ENCODE assay signal across 24 mouse cellular contexts in genomic region chr9:110825832-110826231, GRCm38 (mm10). TPM values are rescaled to one million over a fixed set of nuclear protein-coding genes. Genes with fewer than 3 reads are reported as not detected.
DNase-seq lines count a peak whose midpoint lies in the region; ATAC-seq and TF ChIP-seq lines count a peak whose summit lies in the region.
"Had no signal": no experiment of that assay in that cellular context is flagged by ENCODE, and none has a peak within 500 bp of the region (broad histone marks: within the 10 kb centered on the region; RNA-seq: fewer than 3 reads in every experiment).

No protein-coding gene starts in this region.

- peak overlapping the region; percentile 30; the same call in 1 of the 2 replicates for H3K4me3 ChIP-seq in bone marrow macrophage, adult 2 months (ENCODE audit: insufficient read depth, low read length)
- H3K4me3 ChIP-seq: heart, embryonic 15.5 days; limb, embryonic 15.5 days; liver, embryonic 15.5 days; neural tube, embryonic 13.5 days had no signal

- DNase-seq in CD4-positive, CD25-positive, alpha-beta regulatory T cell, adult 2 months (ENCODE audit: low read depth, low spot score) = peak; percentile 35
- peak; percentile 48 for DNase-seq in thymus, postnatal 0 days (ENCODE audit: low spot score)
- DNase-seq in thymus, postnatal 10 days (ENCODE audit: low spot score in 2 of 2) = no peak
- peak; percentile 74 for DNase-seq in naive thymus-derived CD4-positive, alpha-beta T cell, adult 2 months (ENCODE audit: low read depth)
- DNase-seq in cerebellum, adult 18-20 months = no peak
- no peak for DNase-seq in frontal cortex, adult 2 months (ENCODE audit: extremely low spot score in 1 of 2, low spot score in 1 of 2)
- DNase-seq: adrenal gland, postnatal 25 days; cerebellum, adult 11-12 months; cerebellum, postnatal 25 days; gastrocnemius, postnatal 25 days; kidney, adult 9 months; kidney, postnatal 25 days; right cerebral cortex, postnatal 25 days had no signal

- H3K27ac ChIP-seq in bone marrow macrophage, adult 2 months (ENCODE audit: insufficient read depth, low read depth, low read length) = peak overlapping the region; percentile 69
- H3K27ac ChIP-seq: heart, embryonic 15.5 days; limb, embryonic 15.5 days; liver, embryonic 15.5 days; neural tube, embryonic 13.5 days; stomach, postnatal 0 days had no signal

- TF ChIP-seq CTCF in bone marrow macrophage, adult 2 months (IDR thresholded peaks at IDR 0.05; ENCODE audit: low read depth, low read length) = no peak

- H3K4me1 ChIP-seq in bone marrow macrophage, adult 2 months (ENCODE audit: control insufficient read depth, insufficient read depth, low read length) = peaks cover 7% of the 10 kb centered on the region
- H3K4me1 ChIP-seq: heart, embryonic 15.5 days; limb, embryonic 15.5 days; liver, embryonic 15.5 days; neural tube, embryonic 13.5 days had no signal

- TF ChIP-seq POLR2A in bone marrow macrophage, adult 2 months (IDR thresholded peaks at IDR 0.05; ENCODE audit: borderline replicate concordance, low read depth, low read length) = no peak

- ATAC-seq in CD4-positive, CD25-positive, alpha-beta regulatory T cell, adult 4 months = no peak
- ATAC-seq: forebrain, embryonic 14.5 days had no signal

RNA-seq across cellular contexts. Expression of gene Prss43, which starts 0.7 kb away (rescaled TPM):
- not detected for polyA plus RNA-seq in CD4-positive, CD25-positive, alpha-beta regulatory T cell, adult 4 months (2017; shearing (Covaris generic))
- not detected in 2 replicates for polyA plus RNA-seq in thymus, postnatal 0 days (2015; fragmentation: Nextera tagmentation; extraction: Ambion mirVana)
- not detected in 2 replicates for polyA plus RNA-seq in bone marrow macrophage, adult 2 months (2012; ENCODE audit: insufficient read depth, insufficient read length, missing spikeins)
- polyA plus RNA-seq in frontal cortex, adult 2 months (2012; rRNA removed) = 0.06 and 0.15 TPM in 2 replicates
- polyA plus RNA-seq: forebrain, embryonic 14.5 days; heart, embryonic 15.5 days; hindbrain, embryonic 11.5 days; intestine, embryonic 14.5 days; limb, embryonic 15.5 days; liver, embryonic 15.5 days; midbrain, embryonic 11.5 days; neural tube, embryonic 13.5 days; stomach, postnatal 0 days had no signal

RNA-seq across cellular contexts. Expression of gene Prss45, which starts 8.6 kb away (rescaled TPM):
- not detected for polyA plus RNA-seq in CD4-positive, CD25-positive, alpha-beta regulatory T cell, adult 4 months (2017; shearing (Covaris generic))
- not detected in 2 replicates for polyA plus RNA-seq in thymus, postnatal 0 days (2015; fragmentation: Nextera tagmentation; extraction: Ambion mirVana)
- not detected in 2 replicates for polyA plus RNA-seq in bone marrow macrophage, adult 2 months (2012; ENCODE audit: insufficient read depth, insufficient read length, missing spikeins)
- 0.42 and 0.54 TPM in 2 replicates for polyA plus RNA-seq in frontal cortex, adult 2 months (2012; rRNA removed)
- polyA plus RNA-seq: heart, embryonic 15.5 days; hindbrain, embryonic 11.5 days; intestine, embryonic 14.5 days; limb, embryonic 15.5 days; liver, embryonic 15.5 days; midbrain, embryonic 11.5 days; neural tube, embryonic 13.5 days; stomach, postnatal 0 days had no signal

RNA-seq across cellular contexts. Expression of gene Prss44, which starts 12.0 kb away (rescaled TPM):
- not detected for polyA plus RNA-seq in CD4-positive, CD25-positive, alpha-beta regulatory T cell, adult 4 months (2017; shearing (Covaris generic))
- polyA plus RNA-seq in thymus, postnatal 0 days (2015; fragmentation: Nextera tagmentation; extraction: Ambion mirVana) = 0.14 TPM in 1 of 2 replicates, not detected in the other
- not detected in 2 replicates for polyA plus RNA-seq in bone marrow macrophage, adult 2 months (2012; ENCODE audit: insufficient read depth, insufficient read length, missing spikeins)
- not detected in 2 replicates for polyA plus RNA-seq in frontal cortex, adult 2 months (2012; rRNA removed)
- polyA plus RNA-seq: forebrain, embryonic 14.5 days; heart, embryonic 15.5 days; hindbrain, embryonic 11.5 days; intestine, embryonic 14.5 days; limb, embryonic 15.5 days; liver, embryonic 15.5 days; midbrain, embryonic 11.5 days; neural tube, embryonic 13.5 days; stomach, postnatal 0 days had no signal

RNA-seq across cellular contexts. Expression of gene Prss46, which starts 18.5 kb away (rescaled TPM):
- polyA plus RNA-seq in CD4-positive, CD25-positive, alpha-beta regulatory T cell, adult 4 months (2017; shearing (Covaris generic)) = not detected
- polyA plus RNA-seq in thymus, postnatal 0 days (2015; fragmentation: Nextera tagmentation; extraction: Ambion mirVana) = not detected in 2 replicates
- polyA plus RNA-seq in bone marrow macrophage, adult 2 months (2012; ENCODE audit: insufficient read depth, insufficient read length, missing spikeins) = not detected in 2 replicates
- polyA plus RNA-seq in frontal cortex, adult 2 months (2012; rRNA removed) = not detected in 2 replicates
- polyA plus RNA-seq: forebrain, embryonic 14.5 days; hindbrain, embryonic 11.5 days; intestine, embryonic 14.5 days; limb, embryonic 15.5 days; liver, embryonic 15.5 days; neural tube, embryonic 13.5 days; stomach, postnatal 0 days had no signal

RNA-seq across cellular contexts. Expression of gene Prss42, which starts 27.9 kb away (rescaled TPM):
- polyA plus RNA-seq in CD4-positive, CD25-positive, alpha-beta regulatory T cell, adult 4 months (2017; shearing (Covaris generic)) = not detected
- not detected in 2 replicates for polyA plus RNA-seq in thymus, postnatal 0 days (2015; fragmentation: Nextera tagmentation; extraction: Ambion mirVana)
- polyA plus RNA-seq in bone marrow macrophage, adult 2 months (2012; ENCODE audit: insufficient read depth, insufficient read length, missing spikeins) = not detected in 2 replicates
- 0.06 TPM in 1 of 2 replicates, not detected in the other for polyA plus RNA-seq in frontal cortex, adult 2 months (2012; rRNA removed)
- polyA plus RNA-seq: forebrain, embryonic 14.5 days; hindbrain, embryonic 11.5 days; intestine, embryonic 14.5 days; limb, embryonic 15.5 days; liver, embryonic 15.5 days; midbrain, embryonic 11.5 days; neural tube, embryonic 13.5 days; stomach, postnatal 0 days had no signal

Comparison
In these comparisons a context has a peak if more than half of its experiments do, and no peak if none do; other contexts are left out.
1. DNase-seq: peak in CD4-positive, CD25-positive, alpha-beta regulatory T cell, adult 2 months (single experiment), thymus, postnatal 0 days (single experiment) and naive thymus-derived CD4-positive, alpha-beta T cell, adult 2 months (single experiment); none in thymus, postnatal 10 days (0 of 2), cerebellum, adult 18-20 months (0 of 2) and frontal cortex, adult 2 months (0 of 2).